Mouse (Mus musculus) hindbrain, postnatal 0 days (tissue): ENCODE results near the gene Sprr2a1. TPM values are rescaled to one million over a fixed set of nuclear protein-coding genes. Genes with fewer than 3 reads are reported as not detected.
"Not testable (repeated sequence)": the region's sequence is repeated elsewhere in the genome, so short reads cannot be mapped to it uniquely, and the experiment has no call there.

ENCODE experiments used
- ATAC-seq: fragments of 200-750 bp; cut with Nextera tagmentation; 2 replicates; pipeline ENCODE4 v1.8.0; 2017; ENCODE audit warnings: mild to moderate bottlenecking, moderate TSS enrichment, moderate library complexity
- DNase-seq: peaks from one replicate; pipeline ENCODE4 v3.0.0-alpha.2; 2015; ENCODE audit warnings: low spot score
- H3K27ac ChIP-seq: fragments of 300-500 bp; sonication (generic); 2 replicates; pipeline ENCODE4 v1.5.1; 2014; ENCODE audit warnings: mild to moderate bottlenecking
- H3K27me3 ChIP-seq: fragments of 300-500 bp; sonication (generic); 2 replicates; pipeline ENCODE4 v1.6.1; 2014; ENCODE audit warnings: low read length, mixed read lengths; ENCODE audit not compliant: insufficient read depth
- H3K36me3 ChIP-seq: fragments of 300-500 bp; sonication (generic); 2 replicates; pipeline ENCODE4 v1.6.1; 2014; ENCODE audit warnings: low read length, mixed read lengths; ENCODE audit not compliant: insufficient read depth
- H3K4me1 ChIP-seq: fragments of 300-500 bp; sonication (generic); 2 replicates; pipeline ENCODE4 v1.6.1; 2014; ENCODE audit warnings: antibody characterized with exemption, low read length, mixed read lengths; ENCODE audit not compliant: insufficient read depth
- H3K4me2 ChIP-seq: fragments of 300-500 bp; sonication (generic); 2 replicates; pipeline ENCODE4 v1.6.1; 2014; ENCODE audit warnings: low read depth, mild to moderate bottlenecking, low read length, moderate library complexity, mixed read lengths
- H3K4me3 ChIP-seq: fragments of 300-500 bp; sonication (generic); 2 replicates; pipeline ENCODE4 v1.5.1; 2014; ENCODE audit warnings: low read length
- H3K9ac ChIP-seq: fragments of 300-500 bp; sonication (generic); replicated peaks from 2 replicates; pipeline ENCODE4 v1.6.1; 2014; ENCODE audit warnings: mild to moderate bottlenecking, low read length, moderate library complexity, mixed read lengths
- H3K9me3 ChIP-seq: fragments of 300-500 bp; sonication (generic); 2 replicates; pipeline ENCODE4 v1.6.1; 2016; ENCODE audit warnings: low read length, mixed read lengths
- WGBS: fragments of 180-500 bp; shearing (Covaris S2); extraction: QIAGEN DNeasy Blood & Tissue Kit; methylation state at CpG from one replicate; pipeline ENCODE4 v1.1.7; 2014; 5-methylcytosine and 5-hydroxymethylcytosine counted together
- polyA plus RNA-seq: library from polyadenylated mRNA; unstranded; fragments of >200 nt; fragmentation: Nextera tagmentation; extraction: Ambion mirVana; gene quantifications from 2 replicates; pipeline ENCODE4 v1.2.1, GENCODE M21; 2015
- total RNA-seq: library from RNA; depleted of rRNA; stranded (reverse); fragments of >200 nt; gene quantifications from 2 replicates; pipeline ENCODE4 v1.2.3, GENCODE M21; 2014; rRNA removed

Gene Sprr2a1
- total and polyA plus RNA-seq, 2 experiments from 2014 or later: not detected

- ATAC-seq, DNase-seq: not testable (repeated sequence)
Measured at GRCm38 (mm10) chr3:92263462-92263861, 47.9 kb downstream of the Sprr2a1 start.

More at GRCm38 (mm10) chr3:92263462-92263861, 47.9 kb downstream of the Sprr2a1 start:
- H3K9ac ChIP-seq, H3K4me1 ChIP-seq, H3K4me2 ChIP-seq, H3K27ac ChIP-seq, H3K27me3 ChIP-seq, H3K36me3 ChIP-seq, H3K9me3 ChIP-seq, H3K4me3 ChIP-seq: not testable (repeated sequence)
- no CpG with 5 or more reads among the region's 2 CpGs for WGBS

Other genes starting within 250 kb of the Sprr2a1 start
- not detected in 2 replicates for gene Pglyrp3, start 201.2 kb upstream of the Sprr2a1 start, total RNA-seq
- gene Pglyrp3, start 201.2 kb upstream of the Sprr2a1 start, polyA plus RNA-seq: not detected in 2 replicates
- 0.68 and 2.2 TPM in 2 replicates for gene Lor, start 132.7 kb upstream of the Sprr2a1 start, total RNA-seq
- gene Lor, start 132.7 kb upstream of the Sprr2a1 start, polyA plus RNA-seq: 10.3 and 12.1 TPM in 2 replicates
- 0.21 TPM in 1 of 2 replicates, not detected in the other for gene Prr9, start 91.9 kb upstream of the Sprr2a1 start, total RNA-seq
- not detected in 2 replicates for gene Prr9, start 91.9 kb upstream of the Sprr2a1 start, polyA plus RNA-seq
- not detected in 2 replicates for gene Lelp1, start 73.1 kb upstream of the Sprr2a1 start, total RNA-seq
- not detected in 2 replicates for gene Lelp1, start 73.1 kb upstream of the Sprr2a1 start, polyA plus RNA-seq
- not detected in 2 replicates for gene Sprr2a2, start 121 bp downstream of the Sprr2a1 start, total RNA-seq
- gene Sprr2a2, start 121 bp downstream of the Sprr2a1 start, polyA plus RNA-seq: not detected in 2 replicates
- gene Sprr2a3, start 69.6 kb downstream of the Sprr2a1 start, total RNA-seq: not detected in 2 replicates
- gene Sprr2a3, start 69.6 kb downstream of the Sprr2a1 start, polyA plus RNA-seq: not detected in 2 replicates
- gene Sprr2b, start 100.8 kb downstream of the Sprr2a1 start, total RNA-seq: not detected in 2 replicates
- gene Sprr2b, start 100.8 kb downstream of the Sprr2a1 start, polyA plus RNA-seq: 0.24 and 0.44 TPM in 2 replicates
- not detected in 2 replicates for gene Sprr2d, start 123.3 kb downstream of the Sprr2a1 start, total RNA-seq
- not detected in 2 replicates for gene Sprr2d, start 123.3 kb downstream of the Sprr2a1 start, polyA plus RNA-seq
- gene Sprr2e, start 136.3 kb downstream of the Sprr2a1 start, total RNA-seq: not detected in 2 replicates
- not detected in 2 replicates for gene Sprr2e, start 136.3 kb downstream of the Sprr2a1 start, polyA plus RNA-seq
- not detected in 2 replicates for gene Sprr2f, start 149.4 kb downstream of the Sprr2a1 start, total RNA-seq
- gene Sprr2f, start 149.4 kb downstream of the Sprr2a1 start, polyA plus RNA-seq: not detected in 2 replicates
- not detected in 2 replicates for gene Sprr2h, start 169.9 kb downstream of the Sprr2a1 start, total RNA-seq
- gene Sprr2h, start 169.9 kb downstream of the Sprr2a1 start, polyA plus RNA-seq: not detected in 2 replicates
- not detected in 2 replicates for gene Sprr2i, start 192.2 kb downstream of the Sprr2a1 start, total RNA-seq
- not detected in 2 replicates for gene Sprr2i, start 192.2 kb downstream of the Sprr2a1 start, polyA plus RNA-seq
- gene Sprr2j-ps, start 202.3 kb downstream of the Sprr2a1 start, total RNA-seq: not detected in 2 replicates
- gene Sprr2j-ps, start 202.3 kb downstream of the Sprr2a1 start, polyA plus RNA-seq: not detected in 2 replicates
- gene Gm9774, start 213.6 kb downstream of the Sprr2a1 start, total RNA-seq: 2.5 and 3.7 TPM in 2 replicates
- gene Gm9774, start 213.6 kb downstream of the Sprr2a1 start, polyA plus RNA-seq: 9.4 and 9.6 TPM in 2 replicates
- not detected in 2 replicates for gene Sprr2k, start 216.8 kb downstream of the Sprr2a1 start, total RNA-seq
- gene Sprr2k, start 216.8 kb downstream of the Sprr2a1 start, polyA plus RNA-seq: not detected in 2 replicates
- not detected in 2 replicates for gene Sprr1b, start 223.0 kb downstream of the Sprr2a1 start, total RNA-seq
- gene Sprr1b, start 223.0 kb downstream of the Sprr2a1 start, polyA plus RNA-seq: 0.18 TPM in 1 of 2 replicates, not detected in the other
- not detected in 2 replicates for gene Sprr3, start 242.9 kb downstream of the Sprr2a1 start, total RNA-seq
- gene Sprr3, start 242.9 kb downstream of the Sprr2a1 start, polyA plus RNA-seq: not detected in 2 replicates